Mouse (Mus musculus) liver, embryonic 11.5 days (tissue): ENCODE measurements around the gene Pou3f1. TPM values are rescaled to one million over a fixed set of nuclear protein-coding genes. Genes with fewer than 3 reads are reported as not detected.

Source experiments
- ATAC-seq: fragments of 200-750 bp; cut with Nextera tagmentation; replicated peaks from 2 replicates; pipeline ENCODE4 v1.8.0; 2017; ENCODE audit warnings: moderate number of reproducible peaks, mild to moderate bottlenecking, moderate TSS enrichment, moderate library complexity; ENCODE audit not compliant: low FRiP score
- DNase-seq: peaks from one replicate; pipeline ENCODE4 v3.0.0-alpha.2; 2017; ENCODE audit warnings: low spot score
- H3K27ac ChIP-seq: fragments of 300-500 bp; sonication (generic); 2 replicates; pipeline ENCODE4 v1.5.1; 2014; ENCODE audit warnings: mild to moderate bottlenecking, low read depth, low read length, control low read depth
- H3K27me3 ChIP-seq: fragments of 300-500 bp; sonication (generic); replicated peaks from 2 replicates; pipeline ENCODE4 v1.6.1; 2014; ENCODE audit warnings: low read length, mixed read lengths; ENCODE audit not compliant: control insufficient read depth, insufficient read depth
- H3K36me3 ChIP-seq: fragments of 300-500 bp; sonication (generic); 2 replicates; pipeline ENCODE4 v1.6.1; 2014; ENCODE audit warnings: mild to moderate bottlenecking, low read length, moderate library complexity, mixed read lengths; ENCODE audit not compliant: control insufficient read depth, insufficient read depth
- H3K4me1 ChIP-seq: fragments of 300-500 bp; sonication (generic); replicated peaks from 2 replicates; pipeline ENCODE4 v1.6.1; 2014; ENCODE audit warnings: low read length, mixed read lengths; ENCODE audit not compliant: control insufficient read depth, insufficient read depth
- H3K4me2 ChIP-seq: fragments of 300-500 bp; sonication (generic); 2 replicates; pipeline ENCODE4 v1.6.1; 2014; ENCODE audit warnings: mild to moderate bottlenecking, control low read depth, moderate library complexity
- H3K4me3 ChIP-seq: fragments of 300-500 bp; sonication (generic); 2 replicates; pipeline ENCODE4 v1.5.1; 2014; ENCODE audit warnings: low read depth, low read length, control low read depth
- H3K9ac ChIP-seq: fragments of 300-500 bp; sonication (generic); 2 replicates; pipeline ENCODE4 v1.6.1; 2014; ENCODE audit warnings: low read depth, low read length, control low read depth
- H3K9me3 ChIP-seq: fragments of 300-500 bp; sonication (generic); 2 replicates; pipeline ENCODE4 v1.6.1; 2016; ENCODE audit warnings: low read length, inconsistent platforms, mixed read lengths; ENCODE audit not compliant: control insufficient read depth
- WGBS: fragments of 180-500 bp; shearing (Covaris S2); extraction: QIAGEN DNeasy Blood & Tissue Kit; methylation state at CpG from one replicate; pipeline ENCODE4 v1.1.7; 2014; 5-methylcytosine and 5-hydroxymethylcytosine counted together
- polyA plus RNA-seq: library from polyadenylated mRNA; unstranded; fragments of >200 nt; fragmentation: Nextera tagmentation; extraction: Ambion mirVana; gene quantifications from 2 replicates; pipeline ENCODE4 v1.2.1, GENCODE M21; 2014

Pou3f1 gene
- polyA plus RNA-seq, 1 experiment from 2014 or later, result 0.16 TPM

DNA sequence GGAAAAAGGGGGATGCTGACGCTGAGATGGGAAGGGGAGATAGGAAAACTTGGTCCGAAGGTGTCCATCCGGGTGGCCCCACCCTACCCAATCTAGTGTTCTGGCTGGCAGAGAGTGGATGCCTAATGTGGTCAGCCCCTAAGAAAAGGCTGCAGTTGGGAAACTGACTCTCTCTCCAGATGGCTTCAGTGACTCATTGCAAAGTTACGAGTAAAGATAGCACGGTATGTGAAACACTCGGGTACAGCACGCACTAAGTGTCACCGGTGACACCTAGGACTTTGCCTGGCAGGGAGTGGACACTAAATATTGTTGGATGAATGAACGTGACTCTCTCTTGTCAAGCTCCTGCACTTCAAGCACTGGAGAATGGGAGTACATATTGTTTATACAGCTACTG, 12.7 kb upstream of the Pou3f1 start:
- no peak overlapping the region for H3K9ac ChIP-seq
- peaks cover 33% of the 10 kb centered on the region for H3K27me3 ChIP-seq
- H3K27ac ChIP-seq, result no peak overlapping the region
- peaks cover 10% of the 10 kb centered on the region for H3K4me1 ChIP-seq
- H3K4me2 ChIP-seq, result no peak overlapping the region
- no peaks in the 10 kb centered on the region for H3K36me3 ChIP-seq
- WGBS, result 84% methylated on average over 9 of the region's 9 CpGs
- H3K9me3 ChIP-seq, result no peaks in the 10 kb centered on the region
- ATAC-seq (no peak), DNase-seq (no peak)
- H3K4me3 ChIP-seq, result no peak overlapping the region

DNA sequence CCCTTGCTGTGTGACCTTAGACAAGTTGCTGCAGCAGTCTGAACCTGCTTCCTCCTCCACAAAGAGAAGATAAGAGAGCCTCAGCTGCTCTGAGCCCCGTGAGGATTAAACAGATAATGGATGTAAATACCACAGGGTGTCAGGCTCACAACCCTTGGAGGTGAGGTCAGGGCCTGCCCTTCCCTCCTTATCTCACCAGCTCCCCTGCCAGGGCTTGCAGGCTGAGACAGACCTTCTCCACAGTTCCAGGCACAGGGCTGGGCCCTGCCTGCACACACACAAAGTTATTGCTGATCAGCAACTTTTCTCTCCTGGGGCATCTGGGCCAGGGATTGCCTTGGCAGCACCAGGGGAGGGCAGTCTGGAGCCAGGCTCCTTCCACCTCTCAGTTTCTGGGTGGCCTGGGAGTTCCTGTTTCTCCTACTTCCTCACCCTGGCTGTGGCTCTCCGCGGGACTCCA, 11.6 kb upstream of the Pou3f1 start:
- Histone ChIP-seq H3K4me2 (no peak overlapping the region), H3K4me3 (no peak overlapping the region), H3K4me1 (peaks cover 10% of the 10 kb centered on the region), H3K27me3 (peaks cover 33% of the 10 kb centered on the region), H3K36me3 (no peaks in the 10 kb centered on the region), H3K9ac (no peak overlapping the region), H3K27ac (no peak overlapping the region), H3K9me3 (no peaks in the 10 kb centered on the region)
- DNase-seq (peak; percentile 46), ATAC-seq (peak; percentile 97)
- WGBS, result 5% methylated on average over 3 of the region's 3 CpGs

GRCm38 (mm10) chr4:124646591-124646990, 10.0 kb upstream of the Pou3f1 start:
- no peak for DNase-seq
- H3K27me3 ChIP-seq, result peaks cover 32% of the 10 kb centered on the region
- H3K4me2 ChIP-seq, result peak overlapping the region; percentile 1; the same call in 1 of the 2 replicates
- H3K9me3 ChIP-seq, result no peaks in the 10 kb centered on the region
- no peaks in the 10 kb centered on the region for H3K36me3 ChIP-seq
- H3K4me3 ChIP-seq, result no peak overlapping the region
- no peak overlapping the region for H3K9ac ChIP-seq
- 6% methylated on average over 8 of the region's 8 CpGs for WGBS
- H3K4me1 ChIP-seq, result peaks cover 10% of the 10 kb centered on the region
- H3K27ac ChIP-seq, result no peak overlapping the region
- no peak for ATAC-seq

- Histone ChIP-seq H3K27ac (no peak overlapping the region), H3K9ac (no peak overlapping the region), H3K4me2 (no peak overlapping the region), H3K4me1 (peaks cover 10% of the 10 kb centered on the region), H3K36me3 (no peaks in the 10 kb centered on the region), H3K9me3 (no peaks in the 10 kb centered on the region), H3K4me3 (no peak overlapping the region), H3K27me3 (peaks cover 41% of the 10 kb centered on the region)
- no peak for ATAC-seq
- WGBS, result 43% methylated on average over 5 of the region's 5 CpGs
- DNase-seq, result no peak
Measured at GRCm38 (mm10) chr4:124647909-124648308, 8.7 kb upstream of the Pou3f1 start.

GRCm38 (mm10) chr4:124652886-124653285, 3.7 kb upstream of the Pou3f1 start:
- WGBS, result 12% methylated on average over 9 of the region's 9 CpGs
- ATAC-seq (no peak), DNase-seq (no peak)
- H3K4me1 ChIP-seq, result peaks cover 4% of the 10 kb centered on the region
- no peak overlapping the region for H3K4me2 ChIP-seq
- no peaks in the 10 kb centered on the region for H3K9me3 ChIP-seq
- no peak overlapping the region for H3K4me3 ChIP-seq
- H3K36me3 ChIP-seq, result no peaks in the 10 kb centered on the region
- no peak overlapping the region for H3K9ac ChIP-seq
- no peak overlapping the region for H3K27ac ChIP-seq
- H3K27me3 ChIP-seq, result peaks cover 87% of the 10 kb centered on the region

DNA sequence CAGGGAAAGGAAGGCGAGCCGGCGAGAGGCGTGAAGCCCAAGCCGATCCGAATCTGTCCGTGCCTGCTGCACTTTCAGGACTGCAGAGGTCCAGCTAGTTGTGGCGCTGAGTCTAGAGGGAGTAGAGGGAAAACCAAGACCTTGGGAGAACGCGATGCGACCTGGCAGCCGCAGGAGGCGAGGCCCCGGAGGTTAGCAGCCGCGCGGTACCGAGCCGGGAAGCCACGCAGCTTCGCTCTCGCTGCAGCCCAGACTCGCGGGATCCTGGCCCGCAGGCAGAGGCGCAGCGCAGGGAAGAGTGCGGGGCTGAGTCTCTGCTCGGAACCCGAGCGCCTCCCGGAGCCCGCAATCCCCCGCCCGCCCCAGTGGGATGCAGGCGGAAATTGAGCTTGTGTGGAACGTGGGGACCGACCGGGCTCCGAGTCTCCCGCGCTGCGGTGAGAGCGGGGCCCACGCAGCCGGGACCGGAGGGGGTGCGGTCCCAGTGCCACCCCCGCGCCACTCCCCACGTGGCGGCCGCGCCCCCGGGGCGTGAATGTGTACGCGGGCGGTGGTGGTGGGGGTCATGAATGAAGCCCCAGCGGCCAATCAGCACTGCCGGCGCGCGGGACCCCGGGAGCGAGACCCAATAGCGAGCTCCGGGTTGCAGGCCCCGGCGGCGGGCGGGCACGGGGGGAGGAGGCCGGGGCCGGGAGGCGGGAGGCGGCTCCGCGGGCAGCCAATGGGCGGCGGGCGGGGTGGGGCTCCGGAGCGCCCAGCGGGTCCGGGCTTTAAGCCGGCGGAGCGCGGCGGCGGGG, 445 bp downstream of the Pou3f1 start:
- H3K27me3 ChIP-seq, result peaks cover 97% of the 10 kb centered on the region
- no peak overlapping the region for H3K9ac ChIP-seq
- under 1% methylated on average over 75 of the region's 92 CpGs for WGBS
- DNase-seq, result peak; percentile 79
- peaks cover 7% of the 10 kb centered on the region for H3K4me1 ChIP-seq
- peak overlapping the region; percentile 95 for H3K4me2 ChIP-seq
- H3K9me3 ChIP-seq, result no peaks in the 10 kb centered on the region
- H3K36me3 ChIP-seq, result no peaks in the 10 kb centered on the region
- peak overlapping the region; percentile 61 for H3K4me3 ChIP-seq
- peak; percentile 86 for ATAC-seq
- no peak overlapping the region for H3K27ac ChIP-seq

DNA sequence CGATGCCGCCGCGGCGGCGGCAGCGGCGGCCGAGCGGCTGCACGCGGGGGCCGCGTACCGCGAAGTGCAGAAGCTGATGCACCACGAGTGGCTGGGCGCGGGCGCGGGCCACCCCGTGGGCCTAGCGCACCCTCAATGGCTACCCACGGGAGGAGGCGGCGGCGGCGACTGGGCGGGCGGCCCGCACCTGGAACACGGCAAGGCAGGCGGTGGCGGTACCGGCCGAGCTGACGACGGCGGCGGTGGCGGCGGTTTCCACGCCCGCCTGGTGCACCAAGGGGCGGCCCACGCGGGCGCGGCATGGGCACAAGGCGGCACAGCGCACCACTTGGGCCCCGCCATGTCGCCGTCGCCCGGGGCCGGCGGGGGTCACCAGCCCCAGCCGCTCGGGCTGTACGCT, 1.2 kb downstream of the Pou3f1 start:
- 3% methylated on average over 60 of the region's 61 CpGs for WGBS
- Histone ChIP-seq H3K36me3 (no peaks in the 10 kb centered on the region), H3K9ac (peak overlapping the region; percentile 14; the same call in 1 of the 2 replicates), H3K4me2 (peak overlapping the region; percentile 95), H3K27me3 (peaks cover 99% of the 10 kb centered on the region), H3K9me3 (no peaks in the 10 kb centered on the region), H3K4me1 (peaks cover 7% of the 10 kb centered on the region), H3K27ac (no peak overlapping the region), H3K4me3 (peak overlapping the region; percentile 61)
- ATAC-seq (no peak; the same call in 1 of the 2 replicates), DNase-seq (no peak)

DNA sequence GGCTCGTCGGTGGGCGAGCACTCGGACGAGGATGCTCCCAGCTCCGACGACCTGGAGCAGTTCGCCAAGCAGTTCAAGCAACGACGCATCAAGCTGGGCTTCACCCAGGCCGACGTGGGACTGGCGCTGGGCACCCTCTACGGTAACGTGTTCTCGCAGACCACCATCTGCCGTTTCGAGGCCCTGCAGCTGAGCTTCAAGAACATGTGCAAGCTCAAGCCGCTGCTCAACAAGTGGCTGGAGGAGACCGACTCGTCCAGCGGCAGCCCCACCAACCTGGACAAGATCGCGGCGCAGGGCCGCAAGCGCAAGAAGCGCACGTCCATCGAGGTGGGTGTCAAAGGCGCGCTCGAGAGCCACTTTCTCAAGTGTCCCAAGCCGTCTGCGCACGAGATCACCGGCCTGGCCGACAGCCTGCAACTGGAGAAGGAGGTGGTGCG, 1.8 kb downstream of the Pou3f1 start:
- peak overlapping the region; percentile 95; the same call in 1 of the 2 replicates for H3K4me2 ChIP-seq
- ATAC-seq (no peak), DNase-seq (peak; percentile 64)
- H3K4me1 ChIP-seq, result peaks cover 7% of the 10 kb centered on the region
- peak overlapping the region; percentile 61 for H3K4me3 ChIP-seq
- H3K9ac ChIP-seq, result no peak overlapping the region
- H3K36me3 ChIP-seq, result no peaks in the 10 kb centered on the region
- no peaks in the 10 kb centered on the region for H3K9me3 ChIP-seq
- peaks cover 98% of the 10 kb centered on the region for H3K27me3 ChIP-seq
- WGBS, result 2% methylated on average over 39 of the region's 39 CpGs
- no peak overlapping the region for H3K27ac ChIP-seq
